ENCODE assay signal across 8 mouse cellular contexts in genomic region chr17:83078601-83079360, GRCm38 (mm10).
DNase-seq lines count a peak whose midpoint lies in the region; ATAC-seq and TF ChIP-seq lines count a peak whose summit lies in the region.

No protein-coding gene starts in this region.

- H3K4me1 ChIP-seq in kidney, adult 2 months (ENCODE audit: control insufficient read depth, insufficient read depth, low read length): no peaks in the 10 kb centered on the region
- no peaks in the 10 kb centered on the region for H3K4me1 ChIP-seq in intestine, postnatal 0 days (replicated peaks; ENCODE audit: control insufficient read depth, insufficient read depth, low read length)
- peaks cover 11% of the 10 kb centered on the region for H3K4me1 ChIP-seq in midbrain, embryonic 15.5 days

- H3K4me2 ChIP-seq in intestine, postnatal 0 days (replicated peaks; ENCODE audit: low read depth): peak overlapping the region; percentile 4; the same call in 1 of the 2 replicates
- H3K4me2 ChIP-seq in midbrain, embryonic 15.5 days: 0 out of 2 replicates have a peak overlapping the region, but pooled peaks have one; percentile 8

- H3K9me3 ChIP-seq in intestine, postnatal 0 days (ENCODE audit: control insufficient read depth): no peaks in the 10 kb centered on the region
- H3K9me3 ChIP-seq in midbrain, embryonic 15.5 days: no peaks in the 10 kb centered on the region

- H3K36me3 ChIP-seq in kidney, adult 2 months (ENCODE audit: control insufficient read depth, insufficient read depth, low read length): no peaks in the 10 kb centered on the region
- H3K36me3 ChIP-seq in intestine, postnatal 0 days (ENCODE audit: control insufficient read depth, insufficient read depth): no peaks in the 10 kb centered on the region
- H3K36me3 ChIP-seq in midbrain, embryonic 15.5 days (replicated peaks): no peaks in the 10 kb centered on the region

- TF ChIP-seq CTCF in kidney, adult 2 months (conservative IDR thresholded peaks at IDR 0.05; ENCODE audit: insufficient read depth, insufficient read length, low read depth, low read length): no peak
- no peak for TF ChIP-seq CTCF in intestine, postnatal 0 days (IDR thresholded peaks at IDR 0.05; ENCODE audit: low read depth)

- 58% methylated on average over 19 of the region's 19 CpGs for WGBS in kidney, adult 2 months
- WGBS in intestine, postnatal 0 days: 52% methylated on average over 19 of the region's 19 CpGs
- WGBS in midbrain, embryonic 15.5 days: 22% methylated on average over 19 of the region's 19 CpGs

- peak; percentile 27 for DNase-seq in kidney, adult 2 months
- no peak for DNase-seq in kidney, adult 8-10 months
- DNase-seq in brain, adult 2 months (ENCODE audit: low read depth, low spot score): peak; percentile 8
- no peak for DNase-seq in cerebellum, adult 18-20 months
- no peak for DNase-seq in layer of hippocampus, adult 9-11 months
- no peak for DNase-seq in ovary, adult 18-20 months (ENCODE audit: low spot score)

- H3K4me3 ChIP-seq in kidney, adult 2 months (ENCODE audit: insufficient read depth, low read depth, low read length): no peak overlapping the region
- H3K4me3 ChIP-seq in intestine, postnatal 0 days (ENCODE audit: low read depth, low read length): no peak overlapping the region
- H3K4me3 ChIP-seq in midbrain, embryonic 15.5 days: no peak overlapping the region

- no peak overlapping the region for H3K9ac ChIP-seq in intestine, postnatal 0 days (ENCODE audit: low read depth, low read length)
- H3K9ac ChIP-seq in midbrain, embryonic 15.5 days: no peak overlapping the region

- H3K27ac ChIP-seq in kidney, adult 2 months (ENCODE audit: insufficient read depth, low read depth, low read length): no peak overlapping the region; the same call in 1 of the 2 replicates
- no peak overlapping the region for H3K27ac ChIP-seq in intestine, postnatal 0 days (ENCODE audit: low read depth, low read length)
- no peak overlapping the region for H3K27ac ChIP-seq in midbrain, embryonic 15.5 days

- ATAC-seq in intestine, postnatal 0 days: no peak
- ATAC-seq in midbrain, embryonic 15.5 days (replicated peaks): peak; percentile 22; the same call in 1 of the 2 replicates

- TF ChIP-seq POLR2A in kidney, adult 2 months (IDR thresholded peaks at IDR 0.05; ENCODE audit: low read depth, low read length): no peak

- no peaks in the 10 kb centered on the region for H3K27me3 ChIP-seq in kidney, adult 2 months (replicated peaks; ENCODE audit: control insufficient read depth, insufficient read depth, low read length)
- no peaks in the 10 kb centered on the region for H3K27me3 ChIP-seq in intestine, postnatal 0 days (replicated peaks; ENCODE audit: control insufficient read depth, insufficient read depth, low read length)
- H3K27me3 ChIP-seq in midbrain, embryonic 15.5 days (replicated peaks): peaks cover 3% of the 10 kb centered on the region; the same call in 1 of the 2 replicates

Comparison
In these comparisons a context has a peak if more than half of its experiments do, and no peak if none do; other contexts are left out.
1. DNase-seq: peak in kidney, adult 2 months (single experiment) and brain, adult 2 months (single experiment); none in kidney, adult 8-10 months (0 of 2), cerebellum, adult 18-20 months (0 of 2), layer of hippocampus, adult 9-11 months (single experiment) and ovary, adult 18-20 months (single experiment).